Mouse (Mus musculus) myocyte (in vitro differentiated cells): Measurements from ENCODE around the gene Arrdc2.
A peak's percentile ranks its signal among the peaks of the same experiment; 100 is the strongest.

ENCODE experiments used
- MAX ChIP-seq: IDR thresholded peaks from one replicate; pipeline ENCODE4 v1.6.1; 2011; ENCODE audit warnings: low read depth, mild to moderate bottlenecking, control low read depth
- MYOD1 ChIP-seq, 3 experiments: IDR thresholded peaks; one replicate each; pipeline ENCODE4 v1.6.1; 2011; ENCODE audit warnings: control low read depth in 2 of 3, low read depth in 2 of 3, mild to moderate bottlenecking in 2 of 3, moderate library complexity in 1 of 3; ENCODE audit not compliant: insufficient read length in 2 of 3, control insufficient read depth in 1 of 3
- POLR2A ChIP-seq: IDR thresholded peaks from one replicate; pipeline ENCODE4 v1.6.1; 2011; ENCODE audit warnings: low read depth, mild to moderate bottlenecking, control low read depth, moderate library complexity; ENCODE audit not compliant: insufficient read length
- REST ChIP-seq: IDR thresholded peaks from one replicate; pipeline ENCODE4 v1.6.1; 2011; ENCODE audit warnings: mild to moderate bottlenecking, control low read depth, moderate library complexity; ENCODE audit not compliant: insufficient read depth, insufficient read length
- TCF12 ChIP-seq: IDR thresholded peaks from one replicate; pipeline ENCODE4 v1.6.1; 2011; ENCODE audit warnings: mild to moderate bottlenecking, control low read depth; ENCODE audit not compliant: poor library complexity, insufficient read depth, severe bottlenecking

GRCm38 (mm10) chr8:70864712-70865221, 25.2 kb upstream of the Arrdc2 start:
- TF ChIP-seq MAX (no peak), MYOD1 (IDR thresholded peaks at IDR 0.05; ENCODE audit: control insufficient read depth in 1 of 3, insufficient read length in 2 of 3, low read depth in 2 of 3) (no peak), POLR2A (peak; percentile 63), REST (no peak), TCF12 (no peak)
